Mouse (Mus musculus): Measurements from ENCODE around the gene Ppp1r15b.
A peak's percentile ranks its signal among the peaks of the same experiment; 100 is the strongest.

The Ppp1r15b gene

DNA sequence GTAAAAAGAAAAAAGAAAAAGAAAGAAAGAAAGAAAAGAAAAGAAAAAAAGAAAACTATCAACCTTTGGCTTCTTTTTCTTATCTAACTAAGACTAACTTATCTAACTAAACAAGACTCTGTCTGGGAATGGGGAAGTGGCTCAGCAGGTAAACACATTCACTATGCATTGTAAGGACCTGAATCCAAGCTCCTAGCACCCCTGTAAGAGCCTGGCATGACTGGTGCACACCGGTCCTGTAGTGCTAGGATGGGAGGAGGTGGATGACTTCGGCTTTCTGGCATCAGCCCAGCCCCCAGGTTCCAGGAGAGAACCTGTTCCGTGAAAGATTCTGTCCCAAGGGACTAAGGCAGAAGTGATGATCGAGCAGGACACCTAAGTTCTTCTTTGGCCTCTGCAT, 30.6 kb downstream of the Ppp1r15b start:
- no peak for DNase-seq (ENCODE audit: low spot score in 2 of 2)

DNA sequence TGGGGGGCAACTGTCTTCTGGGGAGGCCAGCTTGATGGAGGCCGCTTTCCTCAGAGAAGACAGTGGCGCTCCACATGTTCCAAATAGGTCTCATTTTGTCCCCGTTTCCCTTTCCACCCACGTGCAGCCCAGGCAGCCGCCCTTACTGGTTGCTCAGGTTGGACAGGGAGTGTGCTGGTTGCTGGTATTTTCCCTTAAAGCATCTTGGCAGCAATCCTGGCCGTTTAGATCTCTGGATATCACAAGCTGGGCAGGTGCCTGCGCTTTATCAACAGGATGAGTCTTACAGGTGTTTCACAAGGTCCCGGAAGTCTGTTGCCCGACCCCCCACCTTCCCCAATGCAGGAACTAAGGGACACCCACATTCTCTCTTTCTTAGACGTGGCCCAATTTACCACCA, 31.1 kb downstream of the Ppp1r15b start:
- no peak for DNase-seq (ENCODE audit: low spot score in 2 of 2)

DNA sequence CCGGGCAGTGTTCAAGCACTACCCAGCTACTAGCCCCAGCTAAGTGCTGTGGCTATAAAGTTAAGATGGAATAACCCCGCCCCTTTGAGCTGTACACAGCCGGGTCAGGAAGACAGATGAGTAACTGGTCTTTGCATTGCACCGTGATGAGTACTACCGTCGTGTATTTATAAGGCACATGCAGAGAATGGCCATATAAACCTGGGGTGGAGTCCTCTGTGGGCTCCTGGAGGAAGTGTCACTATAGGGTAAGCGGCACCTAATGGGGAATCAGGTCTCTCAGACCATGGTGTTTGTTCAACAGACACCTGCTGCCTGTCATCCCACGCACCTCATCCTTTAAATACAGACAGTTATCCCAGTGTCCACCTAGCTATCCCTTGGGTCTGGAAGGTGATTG, 32.0 kb downstream of the Ppp1r15b start:
- DNase-seq (ENCODE audit: low spot score in 2 of 2), result no peak

DNA sequence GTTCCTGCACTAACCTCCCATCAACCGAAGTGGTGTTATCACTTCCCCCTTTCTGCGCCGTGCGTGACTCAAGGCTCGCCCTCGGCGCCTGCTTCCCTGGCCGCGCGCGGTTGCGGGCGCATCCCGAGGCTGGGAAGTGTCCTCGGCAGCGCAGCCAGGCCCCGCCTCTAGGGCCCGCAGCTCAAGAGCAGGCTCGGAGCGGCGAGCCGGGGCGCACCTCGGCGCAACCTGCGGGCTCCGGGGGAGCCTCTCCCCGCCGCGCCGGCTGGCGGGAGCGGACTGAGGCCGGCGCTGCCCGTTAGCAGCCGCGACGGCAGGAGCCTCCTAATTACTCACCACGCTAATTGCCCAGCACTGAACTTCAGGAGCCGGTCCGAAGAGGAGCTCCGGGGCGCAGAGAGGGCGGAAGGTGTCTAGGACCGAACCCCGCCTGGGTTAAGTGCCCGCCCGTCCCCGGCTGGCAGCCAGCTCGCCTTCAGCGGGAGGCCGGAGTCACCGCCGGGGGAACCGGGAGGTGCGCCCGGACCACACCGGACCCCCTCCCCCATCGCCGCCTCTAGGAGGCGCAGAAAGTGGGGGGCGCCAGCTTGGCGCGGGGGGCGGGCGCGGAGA, 33.0 kb downstream of the Ppp1r15b start, which contains the start of gene Plekha6:
Gene Plekha6, plus strand, starts transcription at position 391 of the 612 bp plus-strand sequence.
- peak; percentile 12 to 33 for DNase-seq (ENCODE audit: low spot score in 2 of 2)

- peak; percentile 39 to 47 for DNase-seq (ENCODE audit: low spot score in 2 of 2)
Measured at GRCm38 (mm10) chr1:133164591-133165011, 33.7 kb downstream of the Ppp1r15b start.

- no peak for DNase-seq (ENCODE audit: low spot score in 2 of 2)
Measured at GRCm38 (mm10) chr1:133165111-133165510, 34.2 kb downstream of the Ppp1r15b start.

- DNase-seq (ENCODE audit: low spot score in 2 of 2), result no peak
Measured at GRCm38 (mm10) chr1:133168318-133169060, 37.5 kb downstream of the Ppp1r15b start.

GRCm38 (mm10) chr1:133170196-133170595, 39.3 kb downstream of the Ppp1r15b start:
- DNase-seq (ENCODE audit: low spot score in 2 of 2), result no peak

GRCm38 (mm10) chr1:133171357-133171756, 40.4 kb downstream of the Ppp1r15b start:
- no peak for DNase-seq (ENCODE audit: low spot score in 2 of 2)

GRCm38 (mm10) chr1:133175150-133175549, 44.2 kb downstream of the Ppp1r15b start:
- DNase-seq (ENCODE audit: low spot score in 2 of 2), result no peak

DNA sequence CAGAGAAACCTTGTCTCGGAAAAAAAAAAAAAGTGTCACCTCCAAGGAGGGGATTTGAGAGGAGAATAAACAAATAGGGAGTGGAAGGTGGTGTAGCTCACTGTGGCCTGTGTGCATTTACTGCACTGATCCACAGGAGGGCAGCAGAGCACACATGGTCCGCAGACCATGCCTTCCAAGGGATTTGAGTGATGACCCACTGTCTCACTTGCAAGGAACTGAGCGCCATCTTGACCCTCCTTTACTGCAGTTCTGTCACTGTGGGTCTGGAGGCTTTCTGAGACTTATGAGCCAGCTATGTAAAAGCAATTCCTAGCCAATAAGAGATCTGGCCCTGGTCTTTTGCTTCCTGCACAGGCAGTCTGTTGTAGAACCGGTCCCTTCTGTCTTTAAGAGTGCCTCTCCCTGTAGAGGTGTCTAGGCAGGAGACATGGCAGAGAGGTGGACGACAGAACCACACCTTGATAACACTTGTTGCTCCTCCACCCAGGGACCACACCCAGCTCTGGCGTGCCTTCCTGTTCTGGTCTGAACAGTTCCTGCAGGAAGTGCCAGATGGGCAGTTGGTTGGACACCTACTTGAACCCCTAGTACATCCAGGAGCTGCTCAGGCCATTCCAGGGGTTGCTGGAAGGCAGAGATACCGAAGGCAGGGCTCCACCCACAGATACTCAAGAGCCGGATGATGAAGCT, 46.7 kb downstream of the Ppp1r15b start:
- DNase-seq (ENCODE audit: low spot score in 2 of 2), result peak in 1 of 2 experiments; percentile 57

DNA sequence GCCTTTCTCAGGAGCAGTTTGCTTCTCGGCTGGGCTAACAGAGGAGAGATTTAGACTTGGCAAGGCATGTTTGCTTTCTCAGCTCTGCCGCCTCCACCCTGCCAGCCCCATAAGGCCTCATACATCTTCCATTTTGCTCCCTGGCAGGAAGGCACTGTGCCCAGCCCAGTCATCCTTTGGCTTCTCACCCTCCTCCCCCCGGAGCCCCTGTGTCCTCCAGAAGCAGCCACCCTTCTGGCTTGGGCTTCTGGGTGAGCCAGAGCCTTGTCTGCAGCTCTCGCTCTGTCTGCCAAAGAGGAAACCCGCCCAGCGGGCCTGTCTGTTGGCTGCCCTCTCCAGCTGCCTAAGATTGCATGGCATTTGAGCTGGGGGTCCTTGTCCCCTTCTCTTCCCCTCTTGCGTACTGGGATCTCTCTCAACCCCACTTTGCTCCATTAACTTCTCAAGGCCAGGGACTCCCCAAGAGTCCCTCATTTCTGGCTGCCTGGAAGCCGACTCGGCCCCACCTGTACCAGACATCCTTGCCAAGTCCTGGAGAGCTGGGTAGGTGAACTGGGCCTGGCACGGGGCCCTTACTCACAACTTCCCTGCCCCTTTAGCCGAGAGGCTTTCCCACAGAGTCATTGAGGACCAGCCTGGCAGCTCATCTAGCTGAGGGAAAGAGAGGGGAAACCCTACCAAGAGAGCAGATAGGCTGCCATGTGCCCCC, 47.9 kb downstream of the Ppp1r15b start:
- no peak for DNase-seq (ENCODE audit: low spot score in 2 of 2)

GRCm38 (mm10) chr1:133181072-133182015, 50.4 kb downstream of the Ppp1r15b start:
- DNase-seq (ENCODE audit: low spot score in 2 of 2), result peak; percentile 72 to 84

- DNase-seq (ENCODE audit: low spot score in 2 of 2), result peak in 1 of 2 experiments; percentile 8
Measured at GRCm38 (mm10) chr1:133182016-133182705, 51.2 kb downstream of the Ppp1r15b start.

- no peak for DNase-seq (ENCODE audit: low spot score in 2 of 2)
Measured at GRCm38 (mm10) chr1:133182706-133183095, 51.8 kb downstream of the Ppp1r15b start.

DNA sequence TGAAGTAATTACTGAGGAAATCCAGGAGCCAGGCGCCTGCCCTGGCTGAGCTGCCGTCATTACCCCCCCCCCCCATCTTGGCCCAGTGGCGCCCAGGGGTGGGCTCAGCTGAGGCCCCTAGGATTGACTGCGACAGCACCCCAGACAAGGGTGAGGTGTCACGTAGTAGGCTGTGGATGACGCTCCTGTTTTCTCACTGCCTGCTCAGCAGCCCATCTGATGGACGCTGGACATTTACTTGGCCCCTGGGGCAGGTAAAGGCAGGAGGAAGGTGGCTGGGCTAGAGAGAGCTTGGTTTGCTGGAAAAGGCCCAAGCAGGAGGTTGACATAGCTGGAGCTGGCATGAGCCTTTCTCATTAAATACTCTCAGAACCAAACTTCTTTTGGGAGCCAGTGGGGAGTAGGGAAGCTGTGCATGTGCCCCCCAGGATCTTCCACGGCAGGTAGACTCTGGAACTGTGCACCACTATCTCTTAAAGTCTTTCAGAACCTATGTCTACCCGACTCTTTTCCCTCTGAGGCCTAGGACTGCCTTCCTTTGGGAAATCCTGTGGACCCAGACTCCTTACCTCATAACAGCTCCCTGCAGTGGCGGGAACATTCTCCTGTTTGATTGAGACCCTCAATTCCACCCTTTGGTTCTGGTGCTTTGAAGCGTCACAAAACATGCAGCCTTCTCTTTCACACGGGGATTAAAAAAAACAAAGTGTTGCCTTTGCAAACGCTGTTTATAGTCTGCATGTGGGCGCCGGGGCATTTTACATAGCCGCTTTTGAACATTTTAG, 52.4 kb downstream of the Ppp1r15b start:
- no peak for DNase-seq (ENCODE audit: low spot score in 2 of 2)

GRCm38 (mm10) chr1:133187948-133188680, 57.2 kb downstream of the Ppp1r15b start:
- no peak for DNase-seq (ENCODE audit: low spot score in 2 of 2)

DNA sequence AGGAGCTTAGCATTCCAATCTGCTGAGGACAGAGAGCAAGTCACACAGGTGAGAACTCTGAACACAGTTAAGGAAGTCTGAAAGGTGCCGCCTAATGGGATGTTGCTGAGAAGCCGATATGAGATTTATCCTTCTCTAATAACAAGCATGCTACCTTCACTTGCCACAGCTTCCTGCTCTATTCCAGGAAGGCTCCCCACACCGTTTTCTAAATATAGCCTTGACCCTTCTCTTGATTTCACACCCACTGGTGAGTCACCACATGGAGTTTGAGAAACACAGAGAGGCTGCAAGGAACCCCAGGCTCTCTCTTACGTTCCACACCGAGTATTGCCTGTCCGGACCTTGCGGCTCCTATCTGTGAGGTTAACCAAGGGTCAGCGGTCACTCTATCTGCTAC, 57.8 kb downstream of the Ppp1r15b start:
- no peak for DNase-seq (ENCODE audit: low spot score in 2 of 2)

Measured in thymus, postnatal 10 days (tissue).